Mouse (Mus musculus) CH12.LX (cell line): ENCODE data around the gene Ubxn10. TPM values are rescaled to one million over a fixed set of nuclear protein-coding genes. Genes with fewer than 3 reads are reported as not detected.

ENCODE experiments used
- DNase-seq: peaks from one replicate; pipeline ENCODE4 v3.0.0-alpha.2; 2013; ENCODE audit errors: extremely low read depth
- H3K27ac ChIP-seq: 2 replicates; pipeline ENCODE4 v1.5.1; 2012; ENCODE audit warnings: low read depth, mild to moderate bottlenecking, control low read depth, moderate library complexity; ENCODE audit not compliant: insufficient read depth
- H3K27me3 ChIP-seq: replicated peaks from 2 replicates; pipeline ENCODE3; 2012; ENCODE audit warnings: inconsistent platforms
- H3K36me3 ChIP-seq, 2 experiments: replicated peaks in 1 of 2; 2 replicates each; pipeline versions ENCODE3 to v1.6.1; 2012; ENCODE audit warnings: inconsistent platforms in 1 of 2, low read length in 1 of 2, mild to moderate bottlenecking in 1 of 2, mixed read lengths in 1 of 2, moderate library complexity in 1 of 2; ENCODE audit not compliant: control insufficient read depth in 1 of 2, insufficient read depth in 1 of 2
- H3K4me1 ChIP-seq, 2 experiments: 2 replicates each; pipeline ENCODE4 v1.6.1; 2012; ENCODE audit warnings: inconsistent platforms in 1 of 2, moderate library complexity in 1 of 2; ENCODE audit not compliant: insufficient read depth in 2 of 2, control insufficient read depth in 1 of 2
- H3K4me2 ChIP-seq: 2 replicates; pipeline ENCODE4 v1.6.1; 2012; ENCODE audit warnings: low read depth, mild to moderate bottlenecking, control low read depth; ENCODE audit not compliant: poor library complexity, insufficient read depth, severe bottlenecking
- H3K4me3 ChIP-seq, 3 experiments: fragments of 150-350 bp in 1 of 3; sonication (generic) in 1 of 3; replicated peaks in 1 of 3; 2 replicates each; pipeline versions ENCODE3 to v1.5.1; 2011 to 2012; ENCODE audit warnings: low read depth in 2 of 3, low read length in 2 of 3, mild to moderate bottlenecking in 2 of 3, moderate library complexity in 2 of 3, control low read depth in 1 of 3, improper control_type of control experiment in 1 of 3, inconsistent platforms in 1 of 3, mixed read lengths in 1 of 3; ENCODE audit not compliant: poor library complexity in 1 of 3
- H3K79me2 ChIP-seq: replicated peaks from 2 replicates; pipeline ENCODE4 v1.6.1; 2012; ENCODE audit warnings: mild to moderate bottlenecking, moderate library complexity; ENCODE audit not compliant: control insufficient read depth, poor library complexity, insufficient read depth, severe bottlenecking; ENCODE audit errors: extremely low read depth
- H3K9ac ChIP-seq: 2 replicates; pipeline ENCODE4 v1.6.1; 2012; ENCODE audit warnings: low read depth, mild to moderate bottlenecking, control low read depth, moderate library complexity; ENCODE audit not compliant: insufficient read depth
- H3K9me3 ChIP-seq: replicated peaks from 2 replicates; pipeline ENCODE3; 2012; ENCODE audit warnings: low read length, inconsistent platforms, mixed read lengths
- BHLHE40 ChIP-seq: IDR thresholded peaks from 2 replicates; pipeline ENCODE4 v1.6.1; 2011; ENCODE audit warnings: mild to moderate bottlenecking, low read depth, low read length, improper control_type of control experiment
- CTCF ChIP-seq, 2 experiments: IDR thresholded peaks in 1 of 2; conservative IDR thresholded peaks in 1 of 2; 2 replicates each; pipeline ENCODE4 v1.5.1; 2011 to 2012; ENCODE audit warnings: low read depth in 2 of 2, low read length in 2 of 2, improper control_type of control experiment in 1 of 2, inconsistent platforms in 1 of 2, mild to moderate bottlenecking in 1 of 2, moderate library complexity in 1 of 2
- ELF1 ChIP-seq: IDR thresholded peaks from 2 replicates; pipeline ENCODE4 v1.6.1; 2014; ENCODE audit warnings: low read depth, mild to moderate bottlenecking, inconsistent platforms, low read length, improper control_type of control experiment
- EP300 ChIP-seq: IDR thresholded peaks from 2 replicates; pipeline ENCODE4 v1.6.1; 2011; ENCODE audit warnings: low read length, improper control_type of control experiment
- ETS1 ChIP-seq: conservative IDR thresholded peaks from 2 replicates; pipeline ENCODE4 v1.6.1; 2012; ENCODE audit warnings: low read depth, mild to moderate bottlenecking, inconsistent platforms, low read length, improper control_type of control experiment, moderate library complexity
- HCFC1 ChIP-seq: IDR thresholded peaks from 2 replicates; pipeline ENCODE4 v1.6.1; 2012; ENCODE audit warnings: low read depth, mild to moderate bottlenecking, inconsistent platforms, low read length, improper control_type of control experiment
- IRF4 ChIP-seq: IDR thresholded peaks from 2 replicates; pipeline ENCODE4 v1.6.1; 2014; ENCODE audit warnings: low read depth, mild to moderate bottlenecking, inconsistent platforms, low read length, improper control_type of control experiment
- JUN ChIP-seq: IDR thresholded peaks from 2 replicates; pipeline ENCODE4 v1.6.1; 2011; ENCODE audit warnings: low read depth, mild to moderate bottlenecking, low read length, improper control_type of control experiment, moderate library complexity; ENCODE audit not compliant: insufficient read depth
- MAFK ChIP-seq: IDR thresholded peaks from 2 replicates; pipeline ENCODE4 v1.6.1; 2011; ENCODE audit warnings: low read length, improper control_type of control experiment; ENCODE audit not compliant: insufficient replicate concordance
- MEF2A ChIP-seq: IDR thresholded peaks from 2 replicates; pipeline ENCODE4 v1.6.1; 2014; ENCODE audit warnings: low read depth, mild to moderate bottlenecking, inconsistent platforms, low read length, improper control_type of control experiment, borderline replicate concordance
- MYC ChIP-seq: IDR thresholded peaks from 2 replicates; pipeline ENCODE4 v1.6.1; 2011; ENCODE audit warnings: low read depth, mild to moderate bottlenecking, improper control_type of control experiment, low read length
- NELFE ChIP-seq: IDR thresholded peaks from 2 replicates; pipeline ENCODE4 v1.6.1; 2011; ENCODE audit warnings: low read depth, low read length, improper control_type of control experiment
- PAX5 ChIP-seq: IDR thresholded peaks from 2 replicates; pipeline ENCODE4 v1.6.1; 2012; ENCODE audit warnings: low read length, inconsistent platforms, mixed read lengths
- POLR2AphosphoS2 ChIP-seq: IDR thresholded peaks from 2 replicates; pipeline ENCODE4 v1.6.1; 2011; ENCODE audit warnings: low read depth, low read length, improper control_type of control experiment
- SMC3 ChIP-seq: IDR thresholded peaks from 2 replicates; pipeline ENCODE4 v1.6.1; 2011; ENCODE audit warnings: low read depth, low read length, improper control_type of control experiment
- TCF12 ChIP-seq: IDR thresholded peaks from 2 replicates; pipeline ENCODE4 v1.6.1; 2014; ENCODE audit warnings: low read depth, mild to moderate bottlenecking, inconsistent platforms, low read length, improper control_type of control experiment
- UBTF ChIP-seq: IDR thresholded peaks from 2 replicates; pipeline ENCODE4 v1.6.1; 2012; ENCODE audit warnings: low read depth, mild to moderate bottlenecking, inconsistent platforms, low read length, improper control_type of control experiment, moderate library complexity
- USF2 ChIP-seq: conservative IDR thresholded peaks from 2 replicates; pipeline ENCODE4 v1.6.1; 2011; ENCODE audit warnings: low read depth, low read length, improper control_type of control experiment
- ZC3H11A ChIP-seq: IDR thresholded peaks from 2 replicates; pipeline ENCODE4 v1.6.1; 2012; ENCODE audit warnings: low read depth, mild to moderate bottlenecking, inconsistent platforms, low read length, improper control_type of control experiment
- ZKSCAN1 ChIP-seq: IDR thresholded peaks from 2 replicates; pipeline ENCODE4 v1.6.1; 2012; ENCODE audit warnings: low read depth, inconsistent platforms, low read length, improper control_type of control experiment, borderline replicate concordance
- ZMIZ1 ChIP-seq: IDR thresholded peaks from 2 replicates; pipeline ENCODE4 v1.6.1; 2012; ENCODE audit warnings: low read depth, mild to moderate bottlenecking, inconsistent platforms, low read length, improper control_type of control experiment
- dilution Hi-C: fragments of 300-500 bp; cut with MboI; formaldehyde crosslinking; loops from 2 replicates; pipeline ENCODE4 v1.14.3; 2020; ENCODE audit warnings: low sequenced_read_pairs; ENCODE audit not compliant: extremely low pct_unique_long_range_greater_than_20kb, extremely low pct_ligation_motif_present
- in situ Hi-C: fragments of 300-500 bp; cut with MboI; formaldehyde crosslinking; loops from 3 replicates; pipeline ENCODE4 v1.14.3; 2019; ENCODE audit warnings: low sequenced_read_pairs, low pct_ligation_motif_present, low pct_unique_long_range_greater_than_20kb, mixed read lengths
- polyA plus RNA-seq: library from polyadenylated mRNA; unstranded; fragments of >175 nt; gene quantifications from 2 replicates; pipeline ENCODE4 v1.2.1, GENCODE M21; 2012; ENCODE audit warnings: low read depth; ENCODE audit not compliant: insufficient read length
- total RNA-seq, 2 experiments: library from RNA; depleted of rRNA; stranded (reverse); fragments of 300-350 nt in 1 of 2; fragments of >200 nt in 1 of 2; gene quantifications; 2 replicates each; pipeline ENCODE4 v1.2.3; 2012 to 2014

The Ubxn10 gene
- total and polyA plus RNA-seq, 3 experiments, result not detected

DNA sequence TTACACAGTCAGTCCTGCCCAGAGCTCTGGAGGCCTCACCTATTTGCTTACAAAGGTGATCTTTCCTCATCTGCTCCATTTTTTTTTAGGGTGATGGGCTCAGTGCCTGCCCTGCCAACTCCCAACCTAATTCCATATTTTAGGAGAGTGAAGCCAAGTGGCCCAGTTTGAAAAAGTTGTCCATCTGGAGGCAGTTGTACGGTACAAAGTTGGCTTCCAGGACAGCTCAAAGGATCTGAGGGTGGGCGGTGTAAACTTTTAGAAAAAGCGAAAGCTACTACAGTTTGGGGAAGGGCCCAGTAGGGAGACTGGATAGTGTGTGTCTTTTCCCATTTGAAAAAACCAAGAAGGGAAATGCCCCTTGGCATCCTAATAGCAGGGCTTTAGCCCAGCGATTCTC is 2.1 kb downstream of the Ubxn10 start:
- in situ Hi-C loops, result no loop called here
- Histone ChIP-seq H3K36me3 (no peaks in the 10 kb centered on the region), H3K79me2 (no peaks in the 10 kb centered on the region), H3K27me3 (peaks cover 96% of the 10 kb centered on the region), H3K9ac (no peak overlapping the region), H3K9me3 (peaks cover 10% of the 10 kb centered on the region), H3K4me1 (no peaks in the 10 kb centered on the region), H3K27ac (no peak overlapping the region), H3K4me3 (no peak overlapping the region), H3K4me2 (no peak overlapping the region)
- TF ChIP-seq IRF4 (no peak), MAFK (no peak), PAX5 (no peak), CTCF (conservative IDR thresholded peaks at IDR 0.05 in 1 of 2, IDR thresholded peaks at IDR 0.05 in 1 of 2; ENCODE audit: low read depth in 2 of 2, low read length in 2 of 2) (no peak), JUN (no peak), ZMIZ1 (no peak), ELF1 (no peak), HCFC1 (no peak), EP300 (no peak), MYC (no peak), USF2 (no peak), UBTF (no peak), POLR2AphosphoS2 (no peak), MEF2A (no peak), ZKSCAN1 (no peak), NELFE (no peak), TCF12 (no peak)
- dilution Hi-C loops, result no loop called here
- no peak for DNase-seq

DNA sequence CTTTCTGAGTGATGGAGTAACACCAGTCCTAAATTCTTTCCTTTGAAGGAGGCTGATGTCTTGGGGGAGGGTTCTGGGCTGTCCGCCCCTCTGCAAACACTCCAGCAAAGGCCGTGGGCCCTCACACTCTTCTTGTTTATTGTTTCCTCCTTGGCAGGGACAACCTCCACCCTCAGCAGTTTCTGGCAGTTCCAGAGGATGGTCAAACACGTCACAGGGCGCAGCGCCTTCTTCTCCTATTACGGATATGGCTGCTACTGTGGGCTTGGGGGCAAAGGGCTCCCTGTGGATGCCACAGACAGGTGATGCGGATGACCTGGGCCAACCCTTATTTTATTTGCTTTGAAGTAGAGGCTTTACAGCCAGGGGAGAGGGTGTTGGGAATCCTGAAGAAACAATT is 2.9 kb downstream of the Ubxn10 start:
- H3K4me1 ChIP-seq, result no peaks in the 10 kb centered on the region
- H3K27me3 ChIP-seq, result peaks cover 97% of the 10 kb centered on the region
- no peak overlapping the region for H3K27ac ChIP-seq
- no peak overlapping the region for H3K9ac ChIP-seq
- no peak overlapping the region for H3K4me3 ChIP-seq
- in situ Hi-C loops, result no loop called here
- dilution Hi-C loops, result no loop called here
- no peaks in the 10 kb centered on the region for H3K79me2 ChIP-seq
- no peak for DNase-seq
- H3K36me3 ChIP-seq, result no peaks in the 10 kb centered on the region
- no peak overlapping the region for H3K4me2 ChIP-seq
- TF ChIP-seq SMC3, result no peak
- TF ChIP-seq BHLHE40, result no peak
- no peak for TF ChIP-seq ZC3H11A
- no peak for TF ChIP-seq ETS1
- peaks cover 10% of the 10 kb centered on the region for H3K9me3 ChIP-seq
